Mouse (Mus musculus) heart, postnatal 25 days (tissue): ENCODE measurements around the gene Gm35549. TPM values are rescaled to one million over a fixed set of nuclear protein-coding genes. Genes with fewer than 3 reads are reported as not detected.
"Not testable (repeated sequence)": the region's sequence is repeated elsewhere in the genome, so short reads cannot be mapped to it uniquely, and the experiment has no call there.

Experiments
- DNase-seq: peaks from one replicate; pipeline ENCODE4 v3.0.0; 2022; ENCODE audit warnings: low spot score
- intact Hi-C: fragments of 180-260 bp; cut with DNase I; formaldehyde crosslinking; loops from one replicate; pipeline ENCODE4 v1.15.1; 2025
- total RNA-seq, 2 experiments: library from RNA; stranded (reverse); gene quantifications; 2 replicates each; pipeline ENCODE4 v1.2.3; 2021

The Gm35549 gene
- total RNA-seq = not detected

- intact Hi-C loops = no loop called here
- DNase-seq = no peak
Observed at GRCm38 (mm10) chr9:122843760-122844159, at the start of gene Gm35549. Gene Gm35549, minus strand, starts transcription at chr9:122844035.

DNA sequence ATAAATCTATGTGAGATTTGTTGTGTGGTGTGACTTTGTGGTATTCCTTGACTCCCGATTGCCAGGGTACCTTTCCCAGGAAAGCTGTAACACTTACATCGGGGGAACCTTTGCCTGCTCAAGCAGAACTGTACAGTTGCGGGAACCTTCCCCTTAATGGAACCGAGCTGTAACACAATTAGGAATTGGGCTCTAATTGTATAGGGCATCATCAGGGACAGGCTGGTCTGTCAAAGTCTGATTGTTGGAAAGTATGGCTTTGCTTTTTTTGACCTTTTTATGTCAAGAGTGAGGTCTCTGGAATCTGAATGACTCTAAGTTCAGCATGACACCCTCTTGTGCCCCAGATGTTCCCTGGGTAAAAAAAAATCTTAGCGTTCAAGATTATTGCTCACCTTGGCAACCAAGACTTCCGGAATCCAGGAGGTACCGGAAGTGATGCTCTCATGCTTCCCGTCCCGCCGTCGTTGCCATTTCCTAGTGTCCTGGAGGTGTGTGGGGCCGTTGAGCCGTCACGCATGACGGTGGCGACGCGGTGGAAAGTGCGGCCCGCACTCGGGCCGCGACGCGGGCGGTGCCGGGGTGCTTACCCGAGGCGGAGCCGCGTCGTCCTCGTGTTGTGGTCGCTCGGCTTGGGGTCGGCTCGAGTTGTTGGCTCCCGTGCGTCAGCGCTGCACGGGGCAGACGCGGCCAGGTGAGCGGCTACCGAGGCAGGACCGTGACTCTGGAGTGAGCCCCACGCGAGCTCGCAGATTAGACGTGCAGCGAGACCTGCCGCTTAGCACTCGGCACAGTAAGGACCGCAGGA is 42.7 kb upstream of the Gm35549 start:
- DNase-seq = peak; percentile 13
- intact Hi-C loops = loop anchor here (5.0 to 10.0 kb wide), 2 partner anchors 66 to 152 kb away; partner anchors contain the start of genes 1110059G10Rik and Kif15

DNA sequence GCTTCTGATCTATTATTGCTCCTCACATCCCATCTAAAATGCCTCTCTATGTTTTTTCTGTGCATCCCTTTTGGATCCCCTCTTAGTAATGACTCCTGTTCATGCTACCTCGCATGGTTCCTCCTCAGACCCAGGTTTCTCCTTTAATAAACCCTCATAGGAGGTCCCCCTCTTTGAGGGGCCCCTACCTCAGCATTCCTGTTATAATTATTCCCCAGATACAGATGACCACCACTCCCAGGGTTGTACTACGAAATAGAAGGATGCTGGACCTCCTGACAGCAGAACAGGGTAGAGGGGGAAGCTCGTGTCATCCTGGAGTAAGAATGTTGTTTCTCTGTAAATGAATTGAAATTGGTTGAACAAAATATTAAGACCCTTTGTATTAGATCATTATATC is 41.5 kb upstream of the Gm35549 start, which contains the start of gene Zkscan7:
Gene Zkscan7 (plus strand): TSS at position 301 of the 400 bp plus-strand sequence.
- intact Hi-C loops = loop anchor here (1.0 to 10.0 kb wide), 3 partner anchors 18 to 151 kb away; partner anchors contain the start of genes 1110059G10Rik and Kif15
- no peak for DNase-seq

DNA sequence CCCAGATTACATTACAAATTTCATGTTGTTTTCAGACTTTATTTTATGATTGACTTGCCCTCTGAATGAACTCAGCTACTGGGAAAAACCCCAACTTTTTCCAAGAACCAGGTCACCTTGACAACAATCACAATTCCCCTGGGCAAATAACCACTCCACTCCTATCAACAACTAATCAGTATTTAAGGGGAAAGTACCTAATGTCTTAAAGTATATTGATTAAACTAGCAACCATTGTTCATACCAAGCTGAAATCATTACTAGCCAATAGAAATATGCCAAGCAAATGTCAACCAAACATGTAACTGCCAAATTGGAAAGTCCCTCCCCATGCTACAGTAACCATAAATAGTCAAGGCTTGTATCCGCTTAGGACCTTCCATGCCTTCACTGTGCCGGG is 31.3 kb upstream of the Gm35549 start:
- intact Hi-C loops = no loop called here
- DNase-seq = no peak

DNA sequence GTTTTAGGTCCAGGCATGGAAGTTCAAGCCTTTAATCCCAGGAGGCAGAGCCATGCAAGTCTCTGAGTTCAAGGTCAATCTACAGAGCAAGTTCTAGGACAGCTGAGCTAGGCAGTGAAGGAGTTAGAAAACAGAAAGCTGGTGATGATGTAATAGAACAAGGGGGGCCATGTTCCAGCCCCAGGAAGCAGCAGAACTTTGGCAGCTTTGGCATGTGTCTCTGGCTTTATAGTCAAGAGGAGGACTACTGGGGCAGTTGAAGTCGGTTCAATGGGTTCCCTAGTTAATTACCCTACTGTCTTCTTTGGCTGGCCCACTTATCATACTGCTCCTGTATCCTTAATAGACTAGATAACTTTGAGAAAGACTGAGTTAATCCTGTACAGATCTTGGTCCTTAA is 30.8 kb upstream of the Gm35549 start:
- DNase-seq = no peak
- intact Hi-C loops = no loop called here

DNA sequence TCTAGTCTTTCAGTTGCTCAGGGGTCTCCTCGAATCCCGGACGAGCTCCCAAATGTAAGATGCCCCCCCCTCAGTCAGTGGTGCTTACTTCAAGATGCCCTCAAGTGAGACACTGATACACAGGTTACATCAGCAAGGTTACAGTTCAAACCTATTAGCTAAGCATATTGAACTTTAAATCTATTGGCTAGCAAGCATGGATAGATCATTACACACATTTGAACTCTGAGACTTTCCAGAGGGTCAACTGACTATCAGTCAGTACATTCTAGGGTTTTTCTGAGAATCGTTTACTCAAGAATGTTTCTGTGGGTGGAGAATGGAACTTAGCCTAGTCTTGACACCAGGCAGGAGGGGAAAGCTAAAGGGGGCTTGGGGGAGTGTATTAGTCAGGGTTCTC is 28.8 kb upstream of the Gm35549 start:
- no peak for DNase-seq
- intact Hi-C loops = no loop called here

GRCm38 (mm10) chr9:122866192-122866591 is 22.4 kb upstream of the Gm35549 start:
- intact Hi-C loops = loop anchor here (5.0 kb wide), 2 partner anchors 86 to 156 kb away; partner anchors contain the start of genes 1110059G10Rik, Kif15 and Tmem42
- DNase-seq = no peak

GRCm38 (mm10) chr9:122865697-122866166 is 21.9 kb upstream of the Gm35549 start, which contains the start of gene Zfp445:
Gene Zfp445, minus strand, starts transcription at chr9:122866006.
- intact Hi-C loops = loop anchor here (5.0 kb wide), 2 partner anchors 87 to 157 kb away; partner anchors contain the start of genes 1110059G10Rik, Kif15 and Tmem42

DNA sequence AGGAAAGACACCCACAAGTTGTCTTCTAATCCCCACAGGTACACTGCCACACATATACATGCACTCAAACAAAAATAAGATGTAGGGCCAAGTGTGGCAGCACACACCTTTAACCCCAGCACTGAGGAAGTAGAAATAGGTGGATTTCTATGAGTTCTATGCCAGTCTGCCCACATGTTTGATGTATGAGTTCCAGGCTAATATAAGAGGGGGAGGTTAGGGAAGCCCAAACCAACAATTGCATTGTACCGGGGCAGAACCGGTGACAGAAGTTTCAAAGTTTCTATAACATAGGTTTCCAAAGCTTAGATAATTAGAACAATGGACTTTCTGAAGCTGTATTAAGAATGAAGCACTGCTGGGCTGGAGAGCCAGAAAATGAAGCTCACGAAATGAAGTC is 21.0 kb upstream of the Gm35549 start:
- intact Hi-C loops = loop anchor here (5.0 kb wide), 3 partner anchors 58 to 157 kb away; partner anchors contain the start of genes 1110059G10Rik, Kif15, Tcaim and Tmem42

More at GRCm38 (mm10) chr9:122865697-122866166, 21.9 kb upstream of the Gm35549 start, which contains the start of gene Zfp445:
- DNase-seq = peak; percentile 62

DNA sequence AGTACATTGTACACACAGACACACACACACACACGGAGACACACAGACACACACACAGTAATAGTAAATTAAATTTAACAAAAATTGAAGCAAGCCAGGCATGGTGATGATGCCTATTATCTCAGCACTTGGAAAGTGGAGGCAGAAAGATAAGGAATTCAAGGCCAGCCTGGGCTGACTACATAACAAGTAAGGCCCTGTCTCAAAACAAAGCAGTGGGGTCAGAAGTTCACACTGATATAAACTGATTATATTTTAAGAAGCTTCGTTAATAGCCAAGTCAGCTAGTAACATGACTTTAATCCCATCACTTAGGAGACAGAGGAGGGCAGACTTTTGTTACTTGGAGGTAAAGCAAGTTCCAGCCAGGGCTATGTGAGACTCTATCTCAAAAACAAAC is 19.9 kb upstream of the Gm35549 start:
- DNase-seq = no peak
- intact Hi-C loops = loop anchor here (5.0 kb wide), 1 partner anchor 56 kb away; the partner anchor contains the start of gene Tcaim

More for the DNA sequence above, 21.0 kb upstream of the Gm35549 start:
- DNase-seq = no peak

DNA sequence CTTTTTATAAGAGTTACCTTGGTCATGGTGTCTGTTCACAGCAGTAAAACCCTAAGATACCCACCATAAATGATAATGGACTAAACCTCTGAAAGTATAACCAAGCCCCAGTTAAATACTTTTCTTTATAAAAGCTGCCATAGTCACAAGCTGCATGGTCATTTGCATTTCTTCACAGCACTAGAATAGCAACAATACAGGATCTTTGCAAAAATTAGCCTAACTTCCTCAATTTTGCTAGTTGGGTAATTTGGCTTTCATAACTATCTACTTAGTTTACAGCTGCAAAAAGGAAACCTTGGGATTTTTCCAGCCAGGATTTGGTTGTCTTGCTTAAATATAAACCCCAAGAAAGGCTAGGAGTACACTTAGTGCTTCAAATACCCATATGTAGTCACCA is 16.9 kb upstream of the Gm35549 start:
- DNase-seq = no peak
- intact Hi-C loops = loop anchor here (5.0 kb wide), 1 partner anchor 53 kb away; the partner anchor contains the start of gene Tcaim

- intact Hi-C loops = no loop called here
- DNase-seq = no peak
Observed at GRCm38 (mm10) chr9:122856716-122857115, 12.9 kb upstream of the Gm35549 start.

GRCm38 (mm10) chr9:122855617-122856016 is 11.8 kb upstream of the Gm35549 start:
- DNase-seq = no peak
- intact Hi-C loops = no loop called here

DNA sequence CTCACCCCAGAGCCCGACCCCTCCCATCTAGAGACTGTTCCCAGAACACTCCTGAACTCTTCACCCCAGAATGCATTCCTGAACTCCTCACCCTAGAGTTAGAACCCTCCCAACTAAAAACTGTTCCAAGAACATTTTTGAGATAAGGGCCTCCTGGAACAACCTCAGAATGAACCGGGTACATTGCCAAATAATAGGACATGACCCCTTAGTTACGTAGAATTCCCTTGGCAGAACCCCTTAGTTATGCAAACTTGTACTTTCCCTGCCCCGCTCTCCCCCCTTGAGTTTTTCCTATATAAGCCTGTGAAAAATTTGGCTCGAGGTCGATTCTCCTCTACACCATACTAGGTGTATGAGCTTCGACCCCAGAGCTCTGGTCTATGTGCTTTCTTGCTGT is 11.3 kb upstream of the Gm35549 start:
- intact Hi-C loops, DNase-seq: not testable (repeated sequence)

DNA sequence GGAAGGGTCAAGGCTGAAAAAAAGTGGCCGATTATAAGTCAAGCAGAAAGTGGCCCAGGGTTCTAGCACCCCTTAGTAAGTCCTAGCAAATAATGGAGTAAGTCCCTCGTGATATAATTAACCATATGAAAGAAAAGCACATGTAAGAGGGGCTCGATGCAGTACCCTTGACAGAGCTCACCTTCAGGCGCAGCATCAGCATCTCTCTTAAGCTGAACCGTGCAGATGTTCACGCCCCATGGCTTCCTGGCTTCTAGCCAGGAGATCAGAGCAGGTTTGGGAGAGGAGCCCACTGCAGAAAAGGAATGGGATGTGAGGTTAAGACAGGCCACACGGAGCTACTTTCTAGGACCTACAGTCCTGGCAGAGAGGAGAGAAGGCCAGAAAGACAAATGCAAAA is 10.7 kb upstream of the Gm35549 start:
- no peak for DNase-seq
- intact Hi-C loops = no loop called here

GRCm38 (mm10) chr9:122847811-122848311 is 4.0 kb upstream of the Gm35549 start:
- DNase-seq, intact Hi-C loops: not testable (repeated sequence)

DNA sequence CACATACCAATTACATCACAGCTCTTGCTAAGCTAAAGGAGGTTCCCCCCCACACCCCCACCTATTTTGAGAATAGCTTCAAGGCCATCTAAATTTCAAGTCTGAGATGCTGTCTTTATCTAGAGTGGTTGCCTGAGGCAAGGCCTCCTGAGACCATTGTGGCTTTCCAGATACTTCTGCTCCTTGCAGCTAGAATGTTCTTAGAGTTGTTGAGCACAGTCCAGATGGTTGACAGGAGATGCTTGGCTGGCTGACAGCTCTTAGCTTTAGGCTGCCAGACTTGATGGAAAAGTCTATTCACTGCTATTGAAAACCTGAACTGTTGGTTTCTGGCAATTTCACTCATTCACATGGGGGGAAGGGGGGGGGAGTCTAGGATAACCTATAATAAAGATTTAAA is 2.3 kb upstream of the Gm35549 start:
- intact Hi-C loops = no loop called here

GRCm38 (mm10) chr9:122845621-122846020 is 1.8 kb upstream of the Gm35549 start:
- intact Hi-C loops = no loop called here
- DNase-seq = no peak

More for the DNA sequence above, 2.3 kb upstream of the Gm35549 start:
- peak; percentile 53 for DNase-seq

GRCm38 (mm10) chr9:122837680-122838079 is 6.2 kb downstream of the Gm35549 start:
- no peak for DNase-seq
- intact Hi-C loops = loop anchor here (10.0 kb wide), 1 partner anchor 103 kb away; no protein-coding TSS in a partner anchor

- no peak for DNase-seq
- intact Hi-C loops = loop anchor here (10.0 kb wide), 1 partner anchor 102 kb away; no protein-coding TSS in a partner anchor
Observed at GRCm38 (mm10) chr9:122837216-122837615, 6.6 kb downstream of the Gm35549 start.
